Mouse (Mus musculus): ENCODE measurements around the gene Ifna6. TPM values are rescaled to one million over a fixed set of nuclear protein-coding genes. Genes with fewer than 3 reads are reported as not detected.

The Ifna6 gene
- total RNA-seq (2023) = not detected

GRCm38 (mm10) chr4:88827116-88827515 is at the start of gene Ifna6:
TSS of gene Ifna6 (plus strand) at chr4:88827416.

GRCm38 (mm10) chr4:88779550-88779949 is 47.7 kb upstream of the Ifna6 start, which contains the start of gene Gm13272:
TSS of gene Gm13272 (plus strand) at chr4:88779850.

GRCm38 (mm10) chr4:88781831-88782230 is 45.4 kb upstream of the Ifna6 start, which contains the start of gene Ifnz:
TSS of gene Ifnz (plus strand) at chr4:88782131.

GRCm38 (mm10) chr4:88785409-88785808 is 41.8 kb upstream of the Ifna6 start, which contains the start of gene Gm13276:
TSS of gene Gm13276 (plus strand) at chr4:88785709.

GRCm38 (mm10) chr4:88788402-88788801 is 38.8 kb upstream of the Ifna6 start, which contains the start of gene Gm13277:
TSS of gene Gm13277 (plus strand) at chr4:88788632.

GRCm38 (mm10) chr4:88791250-88791649 is 36.0 kb upstream of the Ifna6 start, which contains the start of gene Gm13278:
TSS of gene Gm13278 (plus strand) at chr4:88791550.

GRCm38 (mm10) chr4:88793936-88794675 is 33.1 kb upstream of the Ifna6 start, which contains the start of gene Gm13275:
TSS of gene Gm13275 (plus strand) at chr4:88794487.

GRCm38 (mm10) chr4:88797097-88797496 is 30.1 kb upstream of the Ifna6 start, which contains the start of gene Gm13279:
TSS of gene Gm13279 (plus strand) at chr4:88797397.

GRCm38 (mm10) chr4:88799365-88799764 is 27.9 kb upstream of the Ifna6 start, which contains the start of gene Gm13285:
TSS of gene Gm13285 (plus strand) at chr4:88799665.

GRCm38 (mm10) chr4:88802954-88803353 is 24.3 kb upstream of the Ifna6 start, which contains the start of gene Gm13287:
TSS of gene Gm13287 (plus strand) at chr4:88803254.

GRCm38 (mm10) chr4:88805231-88805630 is 22.0 kb upstream of the Ifna6 start, which contains the start of gene Gm13288:
TSS of gene Gm13288 (plus strand) at chr4:88805531.

GRCm38 (mm10) chr4:88815928-88816327 is 11.3 kb upstream of the Ifna6 start, which contains the start of gene Ifna7:
TSS of gene Ifna7 (plus strand) at chr4:88816228.

GRCm38 (mm10) chr4:88819659-88820058 is 7.6 kb upstream of the Ifna6 start, which contains the start of gene Ifna11:
TSS of gene Ifna11 (plus strand) at chr4:88819959.

GRCm38 (mm10) chr4:88835225-88835624 is 8.0 kb downstream of the Ifna6 start, which contains the start of gene Ifna5:
TSS of gene Ifna5 (plus strand) at chr4:88835525.

GRCm38 (mm10) chr4:88841438-88841911 is 14.3 kb downstream of the Ifna6 start, which contains the start of gene Ifna4:
TSS of gene Ifna4 (plus strand) at chr4:88841861.

GRCm38 (mm10) chr4:88849698-88850097 is 22.5 kb downstream of the Ifna6 start, which contains the start of gene Ifna1:
TSS of gene Ifna1 (plus strand) at chr4:88850087.

Other genes with a start within 250 kb of the Ifna6 start
- not detected for gene Ifna9, start 235.0 kb upstream of the Ifna6 start, total RNA-seq (2023)
- not detected for gene Ifna12, start 224.0 kb upstream of the Ifna6 start, total RNA-seq (2023)
- gene C87499, start 193.0 kb upstream of the Ifna6 start, total RNA-seq (2023) = not detected
- gene Ifna13, start 183.0 kb upstream of the Ifna6 start, total RNA-seq (2023) = not detected
- not detected for gene Ifna16, start 150.5 kb upstream of the Ifna6 start, total RNA-seq (2023)
- not detected for gene Ifna2, start 143.5 kb upstream of the Ifna6 start, total RNA-seq (2023)
- gene Ifnab, start 136.1 kb upstream of the Ifna6 start, total RNA-seq (2023) = not detected
- gene Gm26566, start 105.6 kb upstream of the Ifna6 start, total RNA-seq (2023) = 1 to 10 TPM; 1.5 to 2.7 TPM
- gene Klhl9, start 105.0 kb upstream of the Ifna6 start, total RNA-seq (2023) = 10 to 100 TPM; 48.9 to 52.0 TPM
- not detected for gene Gm13271, start 72.5 kb upstream of the Ifna6 start, total RNA-seq (2023)
- gene Gm13283, start 67.3 kb upstream of the Ifna6 start, total RNA-seq (2023) = not detected
- gene Gm13290, start 53.6 kb upstream of the Ifna6 start, total RNA-seq (2023) = under 1 TPM in 1 of 2 experiments, not detected in 1; 0.64 TPM
- gene Gm13289, start 50.5 kb upstream of the Ifna6 start, total RNA-seq (2023) = not detected
- not detected for gene Gm13272, start 47.6 kb upstream of the Ifna6 start, total RNA-seq (2023)
- gene Ifnz, start 45.3 kb upstream of the Ifna6 start, total RNA-seq (2023) = not detected
- not detected for gene Gm13276, start 41.7 kb upstream of the Ifna6 start, total RNA-seq (2023)
- gene Gm13277, start 38.8 kb upstream of the Ifna6 start, total RNA-seq (2023) = not detected
- not detected for gene Gm13278, start 35.9 kb upstream of the Ifna6 start, total RNA-seq (2023)
- not detected for gene Gm13275, start 32.9 kb upstream of the Ifna6 start, total RNA-seq (2023)
- not detected for gene Gm13279, start 30.0 kb upstream of the Ifna6 start, total RNA-seq (2023)
- gene Gm13285, start 27.8 kb upstream of the Ifna6 start, total RNA-seq (2023) = not detected
- gene Gm13287, start 24.2 kb upstream of the Ifna6 start, total RNA-seq (2023) = not detected
- gene Gm13288, start 21.9 kb upstream of the Ifna6 start, total RNA-seq (2023) = not detected
- not detected for gene Ifna7, start 11.2 kb upstream of the Ifna6 start, total RNA-seq (2023)
- not detected for gene Ifna11, start 7.5 kb upstream of the Ifna6 start, total RNA-seq (2023)
- not detected for gene Ifna5, start 8.1 kb downstream of the Ifna6 start, total RNA-seq (2023)
- not detected for gene Ifna4, start 14.4 kb downstream of the Ifna6 start, total RNA-seq (2023)
- gene Ifna1, start 22.7 kb downstream of the Ifna6 start, total RNA-seq (2023) = not detected
- gene Ifne, start 52.8 kb downstream of the Ifna6 start, total RNA-seq (2023) = not detected

All from T-cell, adult 66 days (primary cell).